Mouse (Mus musculus): Measurements from ENCODE around the gene Tet3.

Tet3 gene

GRCm38 (mm10) chr6:83459034-83459644 is at the start of gene Tet3:
Gene Tet3 (minus strand): TSS chr6:83459084.
- in situ Hi-C loops (cut with MboI; ENCODE audit: low sequenced_read_pairs): no loop called here

- in situ Hi-C loops (cut with MboI; ENCODE audit: low sequenced_read_pairs): no loop called here
These were observed 48.3 kb upstream of the Tet3 start for GRCm38 (mm10) chr6:83507168-83507546.

GRCm38 (mm10) chr6:83506258-83507167 is 47.6 kb upstream of the Tet3 start, which contains the start of gene Dguok:
Gene Dguok (minus strand): TSS chr6:83506969.
- in situ Hi-C loops (cut with MboI; ENCODE audit: low sequenced_read_pairs): no loop called here

- in situ Hi-C loops (cut with MboI; ENCODE audit: low sequenced_read_pairs): no loop called here
These were observed 46.7 kb upstream of the Tet3 start for GRCm38 (mm10) chr6:83505554-83505953.

- in situ Hi-C loops (cut with MboI; ENCODE audit: low sequenced_read_pairs): no loop called here
These were observed 44.5 kb upstream of the Tet3 start for GRCm38 (mm10) chr6:83503361-83503760.

- in situ Hi-C loops (cut with MboI; ENCODE audit: low sequenced_read_pairs): no loop called here
These were observed 43.8 kb upstream of the Tet3 start for GRCm38 (mm10) chr6:83502656-83503055.

GRCm38 (mm10) chr6:83501524-83502310 is 42.8 kb upstream of the Tet3 start:
- in situ Hi-C loops (cut with MboI; ENCODE audit: low sequenced_read_pairs): no loop called here

GRCm38 (mm10) chr6:83500462-83500861 is 41.6 kb upstream of the Tet3 start:
- in situ Hi-C loops (cut with MboI; ENCODE audit: low sequenced_read_pairs): no loop called here

GRCm38 (mm10) chr6:83499078-83499477 is 40.2 kb upstream of the Tet3 start:
- in situ Hi-C loops (cut with MboI; ENCODE audit: low sequenced_read_pairs): no loop called here

GRCm38 (mm10) chr6:83496753-83497710 is 38.1 kb upstream of the Tet3 start:
- in situ Hi-C loops (cut with MboI; ENCODE audit: low sequenced_read_pairs): no loop called here

- in situ Hi-C loops (cut with MboI; ENCODE audit: low sequenced_read_pairs): no loop called here
These were observed 37.3 kb upstream of the Tet3 start for GRCm38 (mm10) chr6:83496009-83496752.

- in situ Hi-C loops (cut with MboI; ENCODE audit: low sequenced_read_pairs): no loop called here
These were observed 31.7 kb upstream of the Tet3 start for GRCm38 (mm10) chr6:83490622-83491021.

GRCm38 (mm10) chr6:83488200-83488599 is 29.3 kb upstream of the Tet3 start:
- in situ Hi-C loops (cut with MboI; ENCODE audit: low sequenced_read_pairs): no loop called here

GRCm38 (mm10) chr6:83487298-83487697 is 28.4 kb upstream of the Tet3 start:
- in situ Hi-C loops (cut with MboI; ENCODE audit: low sequenced_read_pairs): no loop called here

GRCm38 (mm10) chr6:83485854-83486253 is 27.0 kb upstream of the Tet3 start:
- in situ Hi-C loops (cut with MboI; ENCODE audit: low sequenced_read_pairs): no loop called here

GRCm38 (mm10) chr6:83483776-83484175 is 24.9 kb upstream of the Tet3 start:
- in situ Hi-C loops (cut with MboI; ENCODE audit: low sequenced_read_pairs): no loop called here

GRCm38 (mm10) chr6:83482418-83483085 is 23.7 kb upstream of the Tet3 start:
- in situ Hi-C loops (cut with MboI; ENCODE audit: low sequenced_read_pairs): no loop called here

GRCm38 (mm10) chr6:83480019-83480655 is 21.3 kb upstream of the Tet3 start:
- in situ Hi-C loops (cut with MboI; ENCODE audit: low sequenced_read_pairs): no loop called here

- in situ Hi-C loops (cut with MboI; ENCODE audit: low sequenced_read_pairs): no loop called here
These were observed 20.3 kb upstream of the Tet3 start for GRCm38 (mm10) chr6:83479193-83479592.
